Mouse (Mus musculus) adrenal gland, adult 18-20 months (tissue): Measurements from ENCODE around the gene Hsf2bp. TPM values are rescaled to one million over a fixed set of nuclear protein-coding genes. Genes with fewer than 3 reads are reported as not detected.

Source experiments
- DNase-seq, 2 experiments: peaks; one replicate each; pipeline ENCODE4 v3.0.0; 2021 to 2022; ENCODE audit warnings: low spot score in 2 of 2
- total RNA-seq, 2 experiments: library from RNA; stranded (reverse); gene quantifications; 1 replicate in 1 of 2; 2 replicates in 1 of 2; pipeline ENCODE4 v1.2.3; 2021

The Hsf2bp gene
- total RNA-seq, 2 experiments from 2014 or later: 0.66 to 1.1 TPM

DNA sequence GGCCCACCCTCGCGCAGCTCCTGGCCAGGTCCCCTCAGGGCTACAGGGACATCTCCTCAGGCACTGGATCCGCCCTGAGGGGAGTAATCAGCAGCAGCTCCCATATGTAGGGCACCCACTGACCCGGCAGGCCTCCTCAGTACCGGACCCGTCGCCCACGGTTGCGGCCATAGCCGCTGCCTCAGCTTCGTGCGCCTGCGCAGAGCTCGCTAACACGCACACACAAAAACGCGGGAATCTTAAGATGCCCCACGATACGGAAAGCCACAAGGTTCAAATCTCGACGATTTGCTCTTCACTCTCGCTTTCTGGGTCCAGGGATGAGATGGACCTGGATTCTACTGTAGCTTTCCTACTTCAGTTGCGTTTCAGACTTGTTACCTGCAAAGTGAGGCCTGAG, 1.8 kb downstream of the Hsf2bp start:
- DNase-seq: no peak

DNA sequence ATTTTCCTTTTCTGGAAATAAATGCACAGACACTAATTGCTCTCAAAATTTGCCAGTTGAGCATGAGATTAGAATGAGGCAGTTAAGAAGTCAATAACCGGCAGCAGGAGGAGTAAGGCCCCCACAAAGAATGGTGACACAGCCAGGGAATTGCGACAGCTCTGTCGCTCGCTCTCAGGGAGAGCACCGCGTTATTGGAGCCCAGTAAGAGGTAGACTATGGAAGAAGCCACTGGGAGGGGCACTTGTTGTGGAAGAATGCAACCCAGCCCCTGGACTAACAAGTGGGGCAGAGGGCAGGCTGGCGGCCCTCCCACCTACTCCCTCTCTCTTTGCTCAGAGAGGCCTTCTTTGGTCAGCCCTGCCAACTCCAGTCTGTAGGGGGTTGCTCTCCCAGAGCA, 4.5 kb downstream of the Hsf2bp start:
- DNase-seq: no peak

- no peak for DNase-seq
These were observed 7.8 kb downstream of the Hsf2bp start for GRCm38 (mm10) chr17:32028301-32028700.

- no peak for DNase-seq
These were observed 8.5 kb downstream of the Hsf2bp start for GRCm38 (mm10) chr17:32027666-32028065.

GRCm38 (mm10) chr17:32025386-32025785, 10.8 kb downstream of the Hsf2bp start:
- DNase-seq: peak; percentile 37 to 65

DNA sequence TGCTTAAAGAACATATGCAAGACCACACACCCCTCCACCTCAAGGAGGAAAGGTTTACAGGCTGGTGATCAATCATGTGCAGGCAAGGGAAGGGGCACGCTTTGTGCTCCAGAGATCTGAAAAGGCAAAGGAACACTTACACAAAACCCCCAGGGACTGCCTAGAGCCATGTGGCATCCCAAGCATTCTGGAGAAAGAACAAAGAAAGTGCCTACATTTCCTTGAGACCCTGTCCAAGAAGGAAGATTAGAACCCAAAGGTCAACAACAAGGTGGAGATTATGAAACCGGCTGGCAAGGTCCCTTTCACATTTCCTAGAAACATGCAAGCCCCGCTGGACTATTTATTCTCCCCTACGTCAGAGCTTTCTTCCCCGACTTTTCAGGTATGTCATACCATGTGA, 11.5 kb downstream of the Hsf2bp start:
- no peak for DNase-seq

- DNase-seq: no peak
These were observed 13.1 kb downstream of the Hsf2bp start for GRCm38 (mm10) chr17:32023088-32023487.

- DNase-seq: no peak
These were observed 13.6 kb downstream of the Hsf2bp start for GRCm38 (mm10) chr17:32022551-32022950.

- DNase-seq: no peak
These were observed 14.2 kb downstream of the Hsf2bp start for GRCm38 (mm10) chr17:32021981-32022380.

DNA sequence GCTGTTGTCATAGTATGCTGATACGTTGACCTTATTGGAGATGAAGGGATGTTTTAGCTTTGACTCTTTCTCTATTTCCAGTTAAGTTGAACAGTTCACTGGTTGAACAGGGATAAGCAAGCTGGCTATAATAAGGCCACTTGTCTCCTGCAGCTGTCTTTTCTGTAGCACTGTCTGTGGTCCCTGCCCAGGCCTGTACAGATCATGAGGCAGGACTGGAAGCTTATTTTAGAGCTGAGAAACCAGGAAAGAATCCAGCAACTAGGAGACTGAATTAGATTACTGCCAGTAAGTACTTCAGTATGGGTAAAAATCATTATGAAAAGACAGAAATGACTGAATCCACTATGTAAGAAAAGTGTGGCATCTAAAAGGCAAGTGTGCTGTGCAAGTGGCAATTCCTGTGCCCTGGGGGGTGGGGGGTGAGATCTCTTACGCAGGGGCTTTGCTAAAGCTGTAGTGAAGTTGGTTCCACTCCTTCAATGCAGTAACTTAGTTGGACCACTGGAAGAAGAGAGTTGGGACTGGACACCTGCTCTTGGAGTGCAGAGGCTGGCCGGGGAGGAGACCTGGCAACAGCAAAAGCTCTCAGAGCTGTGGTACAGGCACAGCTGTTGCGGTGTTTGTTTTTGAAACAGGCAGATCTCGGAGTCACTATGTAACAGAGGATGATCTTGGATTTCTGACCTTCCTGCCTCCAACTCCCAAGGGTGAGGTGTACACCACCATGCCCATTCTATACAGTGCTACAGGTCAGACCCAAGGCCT, 17.8 kb downstream of the Hsf2bp start:
- no peak for DNase-seq

DNA sequence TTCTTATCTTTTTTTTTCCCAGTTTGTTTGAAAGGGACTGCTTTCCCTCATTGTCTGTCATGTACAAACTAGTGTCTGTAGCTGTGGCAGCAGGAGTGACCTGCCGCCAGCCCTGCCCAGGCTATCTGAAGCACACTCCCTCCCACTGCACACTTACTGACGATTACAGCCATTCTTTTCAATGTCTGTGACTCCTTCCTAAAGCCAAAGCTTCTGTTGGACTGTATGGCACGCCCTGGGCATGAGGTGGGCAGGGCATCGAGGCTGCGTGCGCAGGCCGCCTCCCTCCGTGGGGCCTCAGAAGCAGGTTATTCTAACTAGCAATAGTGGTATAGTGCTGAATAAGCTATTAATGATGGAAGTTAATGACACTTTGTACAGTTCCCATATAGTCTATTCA, 19.7 kb downstream of the Hsf2bp start:
- DNase-seq: no peak

- no peak for DNase-seq
These were observed 22.5 kb downstream of the Hsf2bp start for GRCm38 (mm10) chr17:32013659-32014058.

GRCm38 (mm10) chr17:32012254-32012653, 23.9 kb downstream of the Hsf2bp start:
- DNase-seq: no peak

DNA sequence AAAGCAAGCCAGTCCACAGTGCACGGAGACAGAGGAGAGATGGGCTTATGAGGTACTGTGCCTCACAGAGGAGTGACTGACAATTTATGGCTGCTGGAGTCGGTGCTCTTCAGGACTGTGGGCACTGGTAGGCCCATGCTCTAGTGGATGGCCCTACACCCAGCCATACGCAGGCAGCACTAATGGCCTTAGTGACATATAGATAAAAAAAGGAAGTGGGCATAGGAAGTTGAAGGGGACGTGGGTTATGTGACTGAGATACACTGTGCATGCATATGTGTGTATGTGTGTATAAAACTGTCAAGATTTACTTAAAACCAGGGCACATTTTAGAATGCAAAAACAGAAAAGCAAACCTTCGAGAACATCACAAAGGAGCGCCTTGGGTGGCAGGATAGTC, 24.5 kb downstream of the Hsf2bp start:
- no peak for DNase-seq

GRCm38 (mm10) chr17:32006800-32007199, 29.3 kb downstream of the Hsf2bp start:
- no peak for DNase-seq

DNA sequence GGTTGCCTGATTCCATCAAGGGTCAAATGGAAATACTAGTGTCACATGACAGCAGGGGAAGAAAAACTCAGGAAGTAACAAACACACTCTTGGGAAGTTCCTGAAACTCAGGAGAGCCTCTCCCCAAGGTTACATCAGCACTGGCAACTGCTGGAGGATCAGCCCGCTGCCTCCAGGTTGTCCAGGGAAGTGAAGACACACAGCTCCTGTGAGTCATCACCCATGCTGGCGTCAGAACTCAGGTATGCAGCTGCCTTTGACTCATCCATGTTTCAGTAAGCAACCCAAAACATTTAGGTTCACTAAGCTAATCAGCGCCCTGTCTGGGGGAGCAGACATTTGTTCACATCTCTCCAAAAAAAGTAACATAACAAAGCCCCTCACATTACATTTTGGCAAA, 32.9 kb downstream of the Hsf2bp start:
- no peak for DNase-seq

- no peak for DNase-seq
These were observed 37.8 kb downstream of the Hsf2bp start for GRCm38 (mm10) chr17:31998351-31998750.

DNA sequence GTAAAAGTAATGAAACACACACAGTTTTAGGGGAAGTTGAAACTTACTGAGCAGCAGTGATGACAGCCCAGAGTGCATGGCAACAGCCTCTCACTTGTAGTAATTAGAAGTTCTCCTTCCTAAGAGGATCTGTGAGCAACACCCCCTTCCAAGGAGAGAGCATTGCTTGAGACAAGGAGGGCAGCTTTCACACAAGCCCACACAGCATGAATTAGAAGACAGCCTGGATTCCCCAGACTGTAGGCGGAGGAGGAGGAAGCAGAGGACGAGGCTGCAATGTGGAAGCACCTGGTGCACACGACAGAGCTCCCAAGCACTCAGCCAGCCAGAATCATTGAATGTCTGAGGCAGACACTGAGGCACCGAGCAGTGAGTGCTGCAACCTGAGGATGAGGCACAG, 39.8 kb downstream of the Hsf2bp start:
- no peak for DNase-seq

GRCm38 (mm10) chr17:31995784-31996183, 40.4 kb downstream of the Hsf2bp start:
- DNase-seq: no peak

- DNase-seq: no peak
These were observed 42.0 kb downstream of the Hsf2bp start for GRCm38 (mm10) chr17:31994132-31994531.

DNA sequence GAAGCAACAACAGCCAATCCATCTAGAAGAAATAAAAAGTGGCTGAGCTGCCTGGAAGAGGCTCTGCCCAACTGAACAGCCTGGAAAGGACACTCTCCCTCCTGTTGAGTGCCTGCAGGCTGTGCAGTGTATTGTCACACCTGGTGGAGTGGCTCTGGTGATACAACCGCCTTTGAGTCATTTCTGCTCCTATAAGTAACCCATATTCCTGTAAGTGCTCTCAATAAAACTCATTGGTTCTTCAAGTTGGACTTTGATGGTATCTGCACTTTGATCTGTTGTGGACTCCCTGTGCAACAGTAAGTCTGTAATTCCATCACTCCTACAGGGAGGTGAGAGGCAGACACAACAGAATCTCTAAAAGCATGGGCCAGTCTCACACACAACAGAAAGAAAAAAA, 42.8 kb downstream of the Hsf2bp start:
- no peak for DNase-seq

- DNase-seq: no peak
These were observed 44.1 kb downstream of the Hsf2bp start for GRCm38 (mm10) chr17:31992004-31992403.

DNA sequence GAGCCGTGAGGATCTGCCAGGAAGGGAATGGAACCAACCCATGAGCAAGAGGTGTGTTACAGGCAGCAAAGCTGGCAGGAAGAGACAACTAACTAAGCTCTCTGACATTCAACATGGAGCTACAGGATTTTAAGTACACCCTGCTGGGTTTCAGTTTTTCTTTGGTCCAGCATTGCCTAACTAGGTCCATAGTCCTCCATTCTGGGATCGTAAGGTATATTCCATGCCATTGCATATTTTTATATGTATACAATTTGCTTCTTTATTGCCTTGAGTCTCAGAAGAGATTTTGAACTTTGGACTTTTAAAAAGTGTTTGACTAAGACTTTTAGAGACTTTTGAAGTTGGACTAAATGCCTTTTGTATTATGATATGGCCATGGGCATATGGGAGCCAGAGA, 47.1 kb downstream of the Hsf2bp start:
- no peak for DNase-seq
